Mouse (Mus musculus): ENCODE results near the gene Akr1b3.

Gene Akr1b3

GRCm38 (mm10) chr6:34270717-34271116 is 46.6 kb downstream of the Akr1b3 start:
- no peak for DNase-seq (ENCODE audit: low read depth, low spot score)

GRCm38 (mm10) chr6:34258546-34258945 is 58.7 kb downstream of the Akr1b3 start:
- no peak for DNase-seq (ENCODE audit: low read depth, low spot score)

Data from retina, adult 2 months (tissue).